Mouse (Mus musculus): ENCODE measurements around the gene Ptx4.

Gene Ptx4

DNA sequence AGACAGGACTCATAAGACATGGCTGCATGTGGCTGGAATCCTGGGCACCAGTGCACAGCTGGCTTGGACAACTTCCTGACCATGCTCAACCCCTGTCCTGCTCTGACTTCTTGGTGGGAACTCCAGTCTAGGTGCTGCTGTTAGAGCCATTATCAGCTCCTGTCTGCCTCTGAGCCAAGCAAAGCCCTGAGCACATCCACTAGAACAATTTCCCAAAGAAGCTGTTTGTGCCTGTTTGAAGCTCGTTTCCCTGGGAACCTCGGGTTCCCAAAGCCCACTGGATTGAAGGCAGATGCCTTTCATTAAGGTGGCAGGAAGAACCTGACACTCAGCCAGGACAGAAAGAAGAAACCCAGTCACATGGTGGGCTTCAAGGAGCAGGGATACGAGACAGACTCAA, at the start of gene Ptx4:
Ptx4 (plus strand) TSS at position 355 of the 400 bp plus-strand sequence.
- no peak for DNase-seq

- DNase-seq = no peak
Observed at GRCm38 (mm10) chr17:25076906-25077305, 43.7 kb upstream of the Ptx4 start.

DNA sequence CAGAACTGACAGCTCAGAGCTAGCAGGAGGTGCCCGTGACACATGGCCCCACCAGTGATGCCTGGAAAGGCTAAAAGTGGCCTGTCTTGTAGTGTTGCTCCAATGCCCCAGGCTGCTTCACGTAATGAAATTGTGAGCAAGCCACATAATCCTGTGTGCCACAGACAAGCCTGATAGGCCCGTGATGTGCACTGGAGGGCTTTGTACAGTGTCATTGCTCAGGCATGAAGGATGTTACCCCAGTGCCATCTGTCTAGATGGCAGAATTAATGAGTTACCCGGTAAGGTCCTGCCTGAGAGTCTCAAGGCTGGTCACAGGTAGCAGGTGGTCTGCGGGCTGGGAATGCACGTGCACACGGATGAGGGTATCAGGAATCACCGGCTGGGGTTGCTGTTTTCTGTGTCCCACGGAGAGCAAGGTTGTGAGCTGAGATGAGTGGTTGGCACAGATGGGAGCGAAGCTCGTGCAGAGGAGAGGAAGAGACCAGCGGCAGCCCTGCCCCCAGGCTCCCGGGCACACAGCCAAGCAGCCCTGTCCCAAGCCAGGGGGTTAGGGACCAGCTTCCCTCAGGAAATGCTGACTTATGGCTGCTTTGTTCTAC, 42.7 kb upstream of the Ptx4 start:
- peak; percentile 59 for DNase-seq

DNA sequence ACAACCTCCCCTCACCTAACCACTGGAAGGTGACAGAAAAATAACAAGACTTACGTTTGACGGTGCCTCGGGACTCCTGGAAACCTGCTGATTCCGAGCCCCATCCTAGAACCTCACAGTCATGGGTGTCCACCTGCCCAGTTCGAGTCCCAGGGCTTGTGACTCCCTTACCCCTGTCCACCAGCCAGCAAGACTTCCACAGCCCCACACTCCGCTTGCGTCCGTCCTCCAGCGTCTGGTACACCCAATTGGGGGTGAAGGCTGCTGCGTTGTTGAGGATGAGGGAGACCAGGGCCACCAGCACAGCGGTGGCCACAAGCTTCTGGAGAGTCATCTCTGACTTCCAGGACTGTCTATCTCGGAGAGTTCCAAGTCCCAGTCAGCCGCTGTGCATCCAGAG, 40.4 kb upstream of the Ptx4 start:
- DNase-seq = no peak

DNA sequence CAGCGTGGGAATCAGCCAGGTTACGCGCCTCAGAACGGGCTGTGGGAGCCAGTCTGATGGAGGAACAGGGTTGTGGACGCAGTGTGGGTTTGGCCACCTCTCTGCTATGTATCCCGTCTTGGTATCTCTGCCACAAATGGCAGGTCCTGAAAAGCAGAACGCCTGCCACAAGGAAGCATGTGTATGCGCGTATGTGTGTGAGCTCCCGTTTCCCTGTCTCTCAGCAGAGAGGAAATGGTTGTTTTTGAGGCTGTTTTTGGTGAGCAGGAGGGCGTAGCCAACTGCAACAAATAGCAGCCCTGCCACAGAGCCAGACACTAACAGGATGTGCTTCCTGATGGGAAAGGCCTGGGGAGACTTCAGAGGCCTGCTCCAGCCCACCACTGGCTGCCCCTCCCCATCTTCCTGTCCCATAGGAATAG, 39.6 kb upstream of the Ptx4 start:
- DNase-seq = no peak

DNA sequence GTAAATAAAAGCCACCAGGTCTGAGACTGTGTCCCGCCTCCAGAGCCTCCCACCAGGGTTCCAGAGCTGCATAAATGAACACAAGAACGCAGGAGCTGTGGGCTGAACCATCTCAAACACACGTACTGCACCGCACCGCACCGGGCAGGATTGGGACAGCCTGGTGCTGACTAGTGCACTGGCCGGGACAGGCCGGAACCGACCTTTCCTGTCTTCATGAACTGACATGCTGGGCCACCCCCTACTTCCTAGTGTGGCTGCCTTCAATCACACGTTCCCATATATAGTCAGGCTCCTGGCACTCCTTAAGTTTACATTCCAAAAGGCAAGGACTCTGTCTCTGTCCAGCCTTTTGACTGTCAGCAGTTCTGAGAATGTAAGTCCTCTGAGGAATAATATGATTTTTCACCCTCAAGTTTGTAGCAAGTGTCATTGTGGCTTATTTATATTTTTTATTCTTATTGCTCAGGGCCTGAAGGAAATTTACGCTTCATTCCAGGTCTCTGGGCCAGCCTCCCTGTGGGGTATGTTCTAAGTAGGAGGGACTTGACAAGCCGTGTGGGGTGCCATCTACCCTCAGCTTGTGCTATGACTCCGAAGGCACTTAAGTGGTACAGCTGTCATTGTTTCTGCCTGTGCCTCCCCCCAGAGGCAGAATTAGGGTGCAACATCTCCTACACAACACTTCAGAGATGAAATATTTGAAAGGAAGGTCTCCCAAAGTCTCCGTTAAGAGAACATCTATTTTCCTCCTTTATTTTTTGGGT, 38.3 kb upstream of the Ptx4 start:
- DNase-seq = peak; percentile 38

DNA sequence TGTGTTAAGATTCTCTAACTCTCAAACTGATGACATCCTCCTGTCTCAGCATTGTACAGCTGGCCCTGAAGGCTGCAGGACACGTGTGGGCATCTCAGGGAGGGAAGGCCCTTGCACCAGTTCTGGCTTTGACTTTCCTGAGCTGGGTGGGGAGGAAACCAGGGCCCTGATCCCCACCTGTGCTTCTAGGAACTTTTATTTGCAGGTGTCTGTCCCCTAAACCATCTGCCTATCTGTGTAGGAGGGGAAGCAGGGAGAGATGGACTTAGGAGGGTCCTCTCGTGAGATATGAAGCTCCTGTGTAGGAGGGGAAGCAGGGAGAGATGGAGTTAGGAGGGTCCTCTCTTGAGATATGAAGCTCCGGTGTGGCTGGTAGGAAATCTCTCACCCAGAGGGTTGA, 37.7 kb upstream of the Ptx4 start:
- no peak for DNase-seq

GRCm38 (mm10) chr17:25083444-25083931, 37.1 kb upstream of the Ptx4 start, which contains the start of gene Tmem204:
Gene Tmem204 (minus strand): TSS chr17:25083591.
- DNase-seq = no peak

DNA sequence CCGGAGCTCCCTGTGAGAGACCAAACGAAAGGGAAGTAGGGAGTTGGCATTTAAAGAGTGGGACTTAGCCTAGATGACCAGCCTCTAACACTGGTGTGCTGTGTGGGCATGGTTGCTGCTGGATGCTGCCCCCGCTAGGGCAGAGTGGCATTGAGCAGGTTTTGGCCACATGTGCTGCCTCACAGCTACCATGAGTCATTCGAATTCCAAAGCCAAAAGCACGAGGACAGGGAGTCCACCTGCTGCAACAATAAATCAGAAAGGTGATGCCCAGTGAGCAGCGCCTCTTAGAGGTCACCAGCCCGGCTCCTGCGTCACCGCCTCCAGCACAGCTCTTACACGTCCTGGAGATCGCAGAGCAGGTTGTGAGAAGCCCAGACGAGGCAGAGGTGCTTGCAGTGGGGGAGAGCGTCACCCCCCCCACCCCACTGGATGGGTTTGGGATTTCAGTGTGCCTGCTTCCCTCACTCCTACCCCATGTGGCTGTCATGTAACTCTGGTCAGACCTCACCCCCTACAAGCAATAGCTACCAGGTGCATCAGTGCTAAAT, 35.6 kb upstream of the Ptx4 start:
- no peak for DNase-seq

DNA sequence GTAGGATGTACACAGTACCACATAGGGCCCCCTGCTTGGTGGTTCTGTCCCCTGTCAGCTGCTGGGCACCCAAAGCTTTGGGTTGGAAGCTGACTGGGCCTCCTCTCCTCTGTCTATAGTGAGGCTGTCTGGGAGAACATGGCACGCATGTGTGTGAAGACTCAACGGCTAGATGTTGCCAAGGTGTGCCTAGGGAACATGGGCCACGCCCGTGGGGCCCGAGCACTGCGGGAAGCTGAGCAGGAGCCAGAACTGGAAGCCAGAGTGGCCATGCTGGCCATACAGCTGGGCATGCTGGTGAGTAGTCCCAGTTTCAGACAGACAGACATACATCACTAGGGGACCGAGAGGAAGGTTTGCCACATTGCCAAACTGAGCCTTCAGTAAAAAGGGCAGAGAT, 33.8 kb upstream of the Ptx4 start:
- no peak for DNase-seq

- no peak for DNase-seq
Observed at GRCm38 (mm10) chr17:25089158-25089557, 31.4 kb upstream of the Ptx4 start.

- no peak for DNase-seq
Observed at GRCm38 (mm10) chr17:25090450-25090849, 30.1 kb upstream of the Ptx4 start.

- DNase-seq = no peak
Observed at GRCm38 (mm10) chr17:25096221-25096620, 24.3 kb upstream of the Ptx4 start.

- no peak for DNase-seq
Observed at GRCm38 (mm10) chr17:25100052-25100451, 20.5 kb upstream of the Ptx4 start.

DNA sequence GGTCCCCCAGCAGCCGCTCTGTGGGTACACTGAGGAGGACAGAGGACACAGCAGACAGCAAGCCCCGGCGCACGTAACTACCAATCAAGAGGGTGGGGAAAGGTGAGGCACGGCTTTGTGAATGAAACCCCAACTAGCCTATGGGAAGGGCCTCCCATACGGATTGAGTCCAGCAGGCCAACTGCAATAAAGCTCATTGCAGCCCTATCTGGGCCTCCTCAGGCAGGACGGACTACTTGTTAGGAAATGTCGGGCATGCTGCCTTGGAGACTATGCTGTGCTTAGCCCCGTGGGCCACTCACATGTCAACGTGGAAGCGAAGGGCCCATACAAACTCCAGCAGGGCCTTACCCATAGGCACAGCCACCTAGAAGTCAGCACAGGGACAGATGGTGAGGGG, 19.2 kb upstream of the Ptx4 start:
- no peak for DNase-seq

- no peak for DNase-seq
Observed at GRCm38 (mm10) chr17:25107786-25108185, 12.8 kb upstream of the Ptx4 start.

DNA sequence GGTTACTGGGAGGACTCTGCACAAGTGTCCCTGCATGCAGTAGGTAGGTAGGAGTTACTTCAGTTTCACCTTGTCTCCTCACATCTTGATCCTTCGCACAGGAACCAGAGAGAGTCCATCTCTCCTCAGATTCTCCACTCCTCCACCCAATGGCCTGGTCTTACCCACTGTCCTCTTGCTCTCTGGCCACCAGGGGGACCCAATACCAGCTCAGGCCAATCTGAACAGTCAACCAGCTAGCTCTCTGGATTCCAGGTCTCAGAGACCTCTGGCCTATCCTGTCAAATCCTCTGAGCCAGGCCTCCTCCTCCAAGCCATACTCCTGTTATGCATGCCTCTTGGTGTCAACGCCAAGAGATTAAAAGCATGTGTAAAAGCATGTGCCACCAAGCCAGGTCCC, 11.0 kb upstream of the Ptx4 start:
- DNase-seq = no peak

DNA sequence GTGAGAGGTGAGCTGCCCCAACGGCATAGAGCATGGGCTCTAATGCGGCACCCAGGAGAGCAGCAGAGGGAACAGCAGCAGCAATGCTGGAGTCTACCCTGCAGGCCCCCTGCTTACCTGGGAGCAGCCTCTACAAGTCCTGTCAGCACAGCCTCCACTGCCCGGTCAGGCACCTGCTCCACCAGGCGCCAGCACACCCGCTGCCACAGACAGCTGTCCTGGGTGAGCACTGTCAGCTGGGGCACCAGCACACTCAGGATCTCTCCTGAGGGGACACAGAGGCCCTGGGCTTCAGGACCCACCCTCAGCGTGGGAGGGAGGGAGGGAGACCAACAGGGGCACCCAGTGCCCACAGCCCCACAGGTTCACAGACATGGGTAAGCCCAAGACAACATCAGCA, 10.0 kb upstream of the Ptx4 start:
- DNase-seq = no peak

DNA sequence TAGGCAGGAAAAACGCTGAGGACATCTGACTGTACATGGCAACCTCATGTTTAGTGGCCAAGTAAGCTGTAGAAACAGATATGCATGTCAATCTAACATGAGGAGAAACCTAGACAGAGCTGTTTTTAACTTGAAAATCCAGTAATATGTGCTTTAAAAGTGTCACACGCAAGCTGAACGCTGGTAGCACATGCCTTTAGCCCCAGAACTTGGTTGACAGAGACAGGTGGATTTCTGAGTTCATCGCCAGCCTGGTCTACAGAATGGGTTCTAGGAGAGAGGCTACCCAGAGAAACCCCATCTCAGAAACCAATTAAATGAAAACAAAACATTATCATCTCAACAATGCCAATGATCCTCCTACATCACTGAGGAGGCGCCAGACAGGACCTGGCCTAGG, 9.3 kb upstream of the Ptx4 start:
- DNase-seq = no peak

DNA sequence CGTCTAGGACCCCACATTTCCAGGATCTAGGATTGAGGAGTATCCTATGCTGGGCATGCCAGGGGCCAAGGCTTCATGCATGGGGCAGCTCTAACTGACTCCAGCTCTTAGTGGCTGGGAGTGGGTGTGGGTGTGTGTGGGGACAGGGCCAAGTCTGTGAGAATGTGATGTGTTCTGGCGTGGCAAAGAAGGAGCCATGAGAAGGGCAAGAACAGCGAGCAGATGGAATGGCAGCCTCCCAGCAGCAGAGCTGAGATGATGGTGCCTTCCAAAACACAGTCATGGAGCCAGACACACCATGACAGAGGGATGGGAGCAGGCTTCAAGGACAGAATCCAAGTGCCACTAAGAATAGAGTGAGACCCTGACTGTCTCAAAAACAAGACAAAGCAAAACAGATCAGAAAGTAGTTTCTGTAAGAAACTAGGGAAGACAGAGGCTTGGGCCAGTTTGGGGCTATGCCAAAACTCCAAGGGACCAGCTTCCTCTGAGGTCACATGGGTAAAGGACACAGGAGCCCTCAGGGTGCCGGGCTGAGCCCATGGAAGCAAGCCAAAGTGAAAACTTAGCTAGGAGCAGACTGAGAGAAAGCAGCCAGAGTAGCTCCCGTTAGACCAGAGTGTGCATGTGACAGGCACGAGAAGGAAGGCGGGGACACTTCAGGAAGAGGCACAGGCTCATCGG, 8.7 kb upstream of the Ptx4 start:
- DNase-seq = peak; percentile 75

DNA sequence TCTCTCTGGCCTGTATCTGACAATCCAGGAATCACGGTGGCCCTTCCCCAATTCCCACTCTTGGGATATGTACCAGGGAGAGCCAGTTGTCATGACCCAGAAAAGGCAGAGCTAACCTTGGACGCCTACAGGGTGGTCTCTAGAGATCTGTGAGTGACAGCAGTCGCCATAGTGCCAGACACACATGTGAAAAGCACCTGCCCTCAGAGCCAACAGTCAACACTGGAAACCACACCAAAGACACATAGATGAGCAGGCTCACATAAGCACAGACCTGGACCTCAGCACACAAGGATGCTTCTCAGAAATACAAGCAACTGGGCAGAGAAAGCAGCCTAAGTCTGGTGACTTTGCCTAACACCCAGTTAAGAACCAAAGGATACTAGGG, 8.1 kb upstream of the Ptx4 start:
- no peak for DNase-seq

DNA sequence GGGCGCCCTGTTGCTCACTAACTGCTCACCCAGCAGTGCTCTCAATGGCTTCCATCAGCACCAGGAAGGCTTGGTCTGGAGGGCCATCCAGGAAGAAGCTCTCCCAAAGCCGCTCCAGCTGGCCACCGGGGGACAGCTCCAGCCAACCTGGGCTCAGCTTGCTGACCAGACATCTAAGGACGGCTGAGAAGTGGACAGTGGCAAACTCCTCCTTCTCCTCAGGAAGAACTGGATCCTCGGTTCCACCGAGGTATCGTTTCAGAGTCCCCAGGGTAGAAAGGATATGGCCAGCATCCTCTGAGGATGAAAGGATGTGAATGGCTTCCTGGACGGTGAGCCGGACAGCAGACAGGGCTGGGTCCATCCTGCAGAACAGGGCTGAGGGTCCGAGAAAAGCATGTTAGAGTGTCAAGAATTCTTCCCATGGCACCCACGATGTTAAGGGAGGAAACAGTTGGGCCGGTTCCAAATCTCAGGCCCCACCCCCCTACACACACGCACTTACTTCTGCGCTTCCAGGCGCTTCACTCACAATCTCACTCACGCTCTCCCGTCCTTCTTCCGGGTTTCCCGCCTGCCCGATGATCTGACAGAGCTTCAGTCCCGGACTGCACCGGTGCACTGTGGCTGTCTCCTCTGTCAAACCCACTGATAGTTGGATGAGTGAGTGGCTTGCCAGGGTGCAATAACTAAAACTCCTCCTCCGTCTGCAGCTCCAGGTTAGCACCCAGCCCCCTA, 5.5 kb upstream of the Ptx4 start:
- DNase-seq = no peak

Measured in layer of hippocampus, adult 9-11 months (tissue).